Mouse (Mus musculus) gastrocnemius, postnatal 36 days (tissue): ENCODE results near the gene Sprr3. TPM values are rescaled to one million over a fixed set of nuclear protein-coding genes. Genes with fewer than 3 reads are reported as not detected.
"Not testable (repeated sequence)": the region's sequence is repeated elsewhere in the genome, so short reads cannot be mapped to it uniquely, and the experiment has no call there.

ENCODE experiments used
- DNase-seq, 2 experiments: peaks; one replicate each; pipeline ENCODE4 v3.0.0; 2022
- intact Hi-C: fragments of 180-260 bp; cut with DNase I; formaldehyde crosslinking; loops from one replicate; pipeline ENCODE4 v1.15.1; 2025
- long read RNA-seq, 2 experiments: library from polyadenylated mRNA; stranded (forward); transcript quantifications; one replicate each; pipeline ENCODE4 v2.0.0; 2021
- total RNA-seq, 2 experiments: library from RNA; stranded (reverse); gene quantifications; 2 replicates each; pipeline ENCODE4 v1.2.3; 2021

Gene Sprr3
- total RNA-seq: not detected
- long read RNA-seq, experiment 1: 0 reads
- long read RNA-seq, experiment 2: 0 reads

DNA sequence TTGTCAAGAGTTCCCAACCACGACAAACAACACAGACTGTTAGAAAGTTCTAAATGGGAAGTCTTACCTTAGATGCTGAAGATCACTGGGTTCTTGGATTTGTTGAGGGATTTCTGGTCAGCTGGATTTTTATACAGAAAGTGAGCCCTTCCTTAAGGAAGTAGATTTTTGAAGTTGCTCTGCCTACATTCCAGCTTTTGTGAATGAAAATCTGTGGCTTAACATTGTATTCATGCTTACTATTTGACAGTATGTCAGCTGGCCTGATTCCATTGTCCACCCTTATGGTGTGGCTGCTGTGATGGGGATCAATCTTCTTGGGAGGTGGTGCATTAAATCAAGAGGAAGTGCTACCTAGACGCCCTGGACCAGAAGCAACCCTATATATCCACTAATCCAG is at the start of gene Sprr3:
Gene Sprr3 (minus strand): TSS at position 101 of the 400 bp plus-strand sequence.
- DNase-seq: no peak
- intact Hi-C loops: no loop called here

DNA sequence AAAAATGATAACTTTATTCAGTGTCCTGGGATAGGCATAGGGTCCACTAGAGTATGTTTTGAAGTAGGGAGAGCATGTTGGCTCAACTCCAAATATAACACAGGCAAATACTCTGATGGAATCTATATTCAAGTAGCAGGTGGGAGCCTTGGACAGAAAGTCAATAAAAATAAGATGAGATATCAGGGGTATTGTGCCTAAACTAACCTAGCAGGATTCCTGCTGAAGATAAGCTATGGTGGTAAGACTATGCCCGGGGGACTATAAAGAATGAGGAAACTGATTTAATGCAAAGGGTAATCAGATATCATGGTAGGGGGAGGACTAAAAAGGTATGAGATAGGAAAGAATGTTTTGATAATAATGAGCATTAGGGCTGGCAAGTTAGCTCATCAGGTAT is 49.7 kb upstream of the Sprr3 start:
- no peak for DNase-seq
- intact Hi-C loops: no loop called here

DNA sequence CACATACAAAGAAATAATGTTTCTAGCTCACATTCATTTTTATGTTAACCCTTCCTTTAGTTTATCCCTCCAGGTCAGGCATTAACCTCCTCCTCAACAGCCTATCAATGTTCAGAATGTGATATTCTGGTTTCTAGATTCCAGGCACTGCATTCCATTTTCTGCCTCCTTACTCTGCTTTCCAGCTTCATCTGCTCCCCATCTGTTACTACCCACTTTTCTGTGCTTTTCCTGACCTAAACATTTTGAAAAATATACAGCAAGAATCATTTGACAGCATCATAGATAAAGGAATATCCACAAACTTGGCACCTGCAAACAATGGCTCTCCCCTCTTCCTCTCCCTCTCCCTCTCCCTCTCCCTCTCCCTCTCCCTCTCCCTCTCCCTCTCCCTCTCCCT is 45.0 kb upstream of the Sprr3 start:
- DNase-seq: no peak
- intact Hi-C loops: no loop called here

DNA sequence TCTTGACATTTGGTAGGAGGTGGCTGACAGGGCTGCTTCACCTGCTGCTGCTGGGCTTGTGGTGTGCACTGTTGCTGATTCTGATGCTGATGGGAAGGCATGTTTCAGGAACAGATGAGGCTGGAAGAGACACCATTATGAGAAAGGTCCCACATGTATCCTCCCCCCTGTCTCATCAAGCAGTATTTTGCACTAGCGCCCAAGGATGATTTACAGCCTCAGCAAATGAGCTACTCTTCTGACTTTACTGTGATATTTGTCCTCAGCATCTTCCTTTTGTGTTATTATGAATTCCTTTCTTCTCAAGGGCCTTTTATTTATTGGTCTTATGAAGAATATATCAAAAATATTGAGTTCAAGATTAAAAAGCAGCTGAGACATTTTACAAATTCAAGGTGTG is 41.9 kb upstream of the Sprr3 start, which contains the start of gene Sprr4:
Gene Sprr4 (minus strand): TSS at position 101 of the 400 bp plus-strand sequence.
- no peak for DNase-seq
- intact Hi-C loops: no loop called here

DNA sequence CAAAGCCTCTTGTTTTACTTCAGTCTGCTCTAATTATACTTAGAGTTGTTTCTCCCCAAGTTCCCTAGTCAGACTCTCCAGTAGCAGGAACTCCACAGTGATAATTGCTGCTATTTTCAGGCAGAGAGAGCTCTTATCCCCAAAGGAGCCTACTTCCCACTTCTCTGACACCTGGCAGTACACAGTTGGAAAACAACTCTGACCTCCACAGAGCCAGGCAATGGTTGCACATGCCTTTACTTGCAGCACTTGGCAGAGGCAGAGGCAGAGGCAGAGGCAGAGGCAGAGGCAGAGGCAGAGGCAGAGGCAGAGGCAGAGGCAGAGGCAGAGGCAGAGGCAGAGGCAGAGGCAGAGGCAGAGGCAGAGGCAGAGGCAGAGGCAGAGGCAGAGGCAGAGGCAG is 31.7 kb upstream of the Sprr3 start:
- intact Hi-C loops, DNase-seq: not testable (repeated sequence)

DNA sequence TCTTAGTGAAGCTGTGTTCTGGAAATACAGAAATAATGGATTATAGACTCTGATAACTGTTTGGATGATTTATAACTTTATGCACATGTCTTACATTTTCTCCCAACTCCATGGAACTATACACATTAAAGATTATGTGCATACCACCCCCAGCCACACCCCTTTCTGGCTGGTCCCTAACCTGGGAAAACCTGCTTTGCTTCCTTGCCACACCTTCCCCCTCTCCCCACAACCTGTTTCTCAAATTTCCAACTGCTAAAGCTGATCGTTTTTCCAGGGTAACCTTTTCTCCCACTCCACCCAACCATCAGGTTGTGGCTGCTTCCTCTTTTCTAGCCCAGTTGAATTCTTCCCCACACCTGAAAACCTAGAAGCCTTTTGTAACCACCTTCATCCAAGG is 27.8 kb upstream of the Sprr3 start:
- intact Hi-C loops: no loop called here
- no peak for DNase-seq

DNA sequence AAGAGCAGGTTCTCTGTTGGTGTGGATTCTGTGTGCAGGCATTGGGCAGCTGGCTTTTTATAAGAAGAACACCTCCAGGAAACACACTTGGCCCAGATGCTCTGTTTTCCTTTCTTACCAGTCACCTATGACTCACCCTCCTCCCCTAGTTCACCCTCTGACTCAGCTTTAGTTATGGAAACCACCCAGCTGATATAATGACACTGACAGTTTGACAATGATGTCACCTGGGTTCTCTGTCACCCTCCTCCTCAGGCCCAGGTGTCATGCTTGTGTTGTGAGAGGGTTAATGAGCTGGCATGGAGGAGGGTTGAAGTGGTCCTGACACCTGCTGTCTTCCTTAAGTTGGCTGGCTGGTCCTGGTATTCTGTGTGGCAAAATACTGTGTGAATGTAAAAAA is 27.3 kb upstream of the Sprr3 start, which contains the start of gene Sprr1a:
Gene Sprr1a (minus strand): TSS at position 33 of the 400 bp plus-strand sequence.
- DNase-seq: no peak
- intact Hi-C loops: no loop called here

DNA sequence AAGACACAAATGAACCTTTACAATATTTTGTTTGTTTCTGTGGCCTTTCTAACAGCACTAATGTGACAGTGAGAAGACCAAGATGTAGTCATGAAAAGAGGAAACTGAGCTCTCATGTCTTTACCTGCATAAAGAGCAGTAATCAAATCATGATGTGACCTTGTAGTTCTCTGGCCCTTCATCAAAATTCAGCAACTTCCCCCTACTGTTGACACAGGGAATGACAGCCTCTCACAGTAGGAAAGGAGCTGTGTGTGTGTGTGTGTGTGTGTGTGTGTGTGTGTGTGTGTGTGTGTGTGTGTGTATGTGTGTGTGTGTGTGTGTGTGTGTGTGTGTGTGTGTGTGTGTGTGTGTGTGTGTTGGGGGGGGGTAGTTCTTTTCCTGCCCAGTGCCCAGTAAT is 22.7 kb upstream of the Sprr3 start:
- intact Hi-C loops: not testable (repeated sequence)

DNA sequence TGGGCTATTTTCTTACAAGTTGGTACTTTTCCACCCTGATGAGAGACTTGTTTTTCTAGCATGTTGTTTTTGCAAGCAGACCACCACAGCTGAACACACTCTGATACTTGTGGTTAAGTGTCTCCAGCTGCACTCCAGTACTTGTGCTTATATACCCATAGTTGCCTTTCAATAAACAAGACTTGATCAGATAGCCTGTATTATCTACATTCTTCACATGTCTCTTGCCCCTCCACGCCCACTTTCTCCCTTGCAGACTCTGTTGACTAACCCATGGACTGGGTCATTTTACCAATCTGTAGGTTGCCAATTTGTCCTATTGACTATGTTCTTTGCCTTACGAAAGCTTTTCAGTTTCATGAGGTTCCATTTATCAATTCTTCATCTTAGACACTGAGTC is 11.6 kb upstream of the Sprr3 start:
- intact Hi-C loops: no loop called here
- DNase-seq: no peak

More for the DNA sequence above, 22.7 kb upstream of the Sprr3 start:
- not testable (repeated sequence) for DNase-seq

DNA sequence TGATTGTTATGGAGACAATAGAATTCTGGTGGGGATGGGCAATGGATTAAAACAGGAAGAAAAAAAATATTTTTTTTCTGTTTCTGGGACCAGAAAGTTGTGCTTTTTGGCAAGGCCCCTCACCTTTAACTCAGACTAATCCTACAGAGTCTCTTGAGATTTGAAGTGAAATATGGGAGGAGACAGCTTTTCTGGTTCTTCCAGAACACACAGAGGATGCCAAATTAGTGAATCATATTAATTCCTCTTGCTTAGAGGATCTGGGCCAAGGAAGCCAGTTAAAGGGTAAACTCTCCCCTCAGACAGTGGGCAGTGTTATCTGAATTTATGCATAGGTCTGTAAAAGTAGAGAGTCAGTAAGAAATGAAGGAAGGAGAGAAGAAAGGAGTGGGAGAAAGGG is 8.9 kb upstream of the Sprr3 start:
- DNase-seq: no peak
- intact Hi-C loops: no loop called here

DNA sequence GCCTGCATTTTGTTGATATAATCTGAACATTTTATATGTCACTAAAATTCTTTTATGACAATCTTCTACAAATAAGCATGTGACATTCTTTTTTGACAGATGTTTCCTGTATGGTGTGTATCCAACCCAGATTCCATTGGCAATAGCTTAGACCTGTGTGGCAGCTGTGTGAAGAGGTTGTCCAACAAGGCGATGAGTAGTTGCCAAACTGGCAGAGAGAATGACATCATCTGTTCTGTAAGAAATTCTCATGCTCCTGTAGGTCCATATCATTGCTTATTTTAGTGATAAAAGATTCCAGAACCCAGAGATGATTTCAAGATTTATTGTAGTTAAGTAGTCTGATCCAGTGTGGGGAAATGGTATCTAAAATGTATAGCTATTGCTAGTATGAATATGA is 8.1 kb upstream of the Sprr3 start:
- DNase-seq: no peak
- intact Hi-C loops: no loop called here

DNA sequence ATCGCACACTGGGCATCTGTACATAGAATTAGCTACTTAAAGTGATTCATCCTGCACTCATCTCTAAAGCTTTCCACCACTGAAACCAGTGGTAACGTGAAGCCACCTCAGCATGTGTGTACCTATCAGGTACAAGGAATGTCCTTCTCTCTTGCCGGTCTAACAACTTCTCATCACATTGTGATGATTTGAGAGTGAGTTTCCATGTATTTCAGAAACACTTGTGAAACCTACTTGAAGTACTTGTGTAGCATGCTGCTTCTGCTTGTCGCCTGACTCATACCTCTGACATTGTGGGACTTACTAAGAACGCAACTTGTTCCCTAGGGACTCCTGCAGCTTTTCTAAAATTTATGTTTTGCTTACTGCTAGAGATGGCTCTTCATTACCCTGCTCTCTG is 3.4 kb downstream of the Sprr3 start:
- no peak for DNase-seq

DNA sequence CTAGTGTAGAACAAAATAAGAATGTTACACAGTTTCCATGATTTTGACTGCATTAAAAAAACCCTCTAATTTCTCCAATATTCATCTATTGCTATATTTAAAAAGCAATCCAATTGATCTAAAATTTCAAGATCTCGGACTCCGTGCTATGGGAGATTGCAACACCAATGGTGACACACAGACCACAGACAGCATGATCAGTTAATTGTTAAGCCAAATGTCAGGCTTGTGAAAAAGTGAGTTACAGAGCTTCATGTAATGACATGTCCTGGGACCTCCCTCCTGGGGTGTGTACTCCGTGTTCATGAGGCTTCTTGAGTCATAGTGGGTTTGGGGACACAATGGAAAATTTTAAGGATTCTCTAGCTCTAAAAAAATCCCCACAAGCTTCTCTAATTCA is 18.3 kb downstream of the Sprr3 start:
- intact Hi-C loops: no loop called here
- no peak for DNase-seq

More for the DNA sequence above, 3.4 kb downstream of the Sprr3 start:
- intact Hi-C loops: no loop called here

DNA sequence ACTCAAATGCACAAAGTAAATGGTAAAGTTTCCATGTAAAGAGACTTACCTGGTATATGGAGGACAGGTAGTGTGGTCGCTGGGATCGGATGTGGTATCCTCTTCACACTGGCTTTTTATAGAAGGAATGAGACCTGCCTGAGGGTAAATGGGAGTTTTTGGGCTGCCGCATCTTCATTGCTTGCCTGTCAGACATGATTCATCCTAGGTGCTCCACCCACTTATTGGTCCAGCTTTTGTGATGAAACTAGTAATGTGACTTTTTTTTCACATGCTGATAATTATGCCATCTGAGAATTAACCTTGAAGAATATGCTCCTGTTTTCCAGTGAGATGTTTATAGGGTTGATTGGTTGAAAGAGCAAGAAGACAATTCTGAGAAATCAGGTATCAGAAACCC is 19.8 kb downstream of the Sprr3 start, which contains the start of gene Sprr1b:
Gene Sprr1b (minus strand): TSS at position 101 of the 400 bp plus-strand sequence.
- intact Hi-C loops: no loop called here
- DNase-seq: no peak

DNA sequence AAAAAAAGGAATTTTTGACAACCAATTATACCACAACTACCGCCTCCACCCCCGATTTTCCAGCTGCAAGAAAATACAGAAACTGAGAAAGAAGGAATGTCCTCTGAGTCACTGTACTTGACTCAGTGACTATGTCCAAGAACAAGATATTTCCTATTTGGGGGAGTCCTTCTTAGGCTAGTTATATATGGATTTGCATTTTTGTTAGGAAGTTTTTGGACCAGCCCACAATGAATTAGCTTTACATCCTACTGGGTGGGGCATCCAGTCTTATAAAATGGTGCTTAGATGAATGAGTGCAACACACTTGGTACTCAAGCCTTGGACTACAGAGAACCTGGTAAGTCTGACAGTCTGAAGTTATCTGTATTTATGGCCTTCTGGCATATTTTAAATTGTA is 26.2 kb downstream of the Sprr3 start, which contains the start of gene Sprr2k:
Gene Sprr2k (plus strand): TSS at position 301 of the 400 bp plus-strand sequence.
- no peak for DNase-seq
- intact Hi-C loops: no loop called here

DNA sequence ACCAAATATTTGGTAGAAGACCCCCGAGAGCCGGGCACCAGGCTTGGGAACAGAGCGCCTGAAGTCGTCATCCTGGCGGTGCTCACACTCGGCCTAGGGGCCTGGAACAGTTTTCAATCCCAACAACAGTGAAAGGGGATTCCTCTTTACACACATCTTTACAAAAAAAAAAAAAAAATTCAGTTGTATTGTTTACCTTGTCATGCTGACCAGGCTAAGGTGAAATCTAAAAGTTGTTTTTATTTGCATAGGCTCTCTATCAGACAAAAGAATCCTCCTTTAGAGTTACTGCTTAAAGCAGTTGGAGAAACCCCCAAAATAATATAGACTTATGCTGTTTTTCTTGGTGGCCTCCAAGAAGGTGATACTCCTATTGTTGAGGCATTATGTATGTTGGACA is 29.2 kb downstream of the Sprr3 start, which contains the start of gene Gm9774:
Gene Gm9774 (minus strand): TSS at position 101 of the 400 bp plus-strand sequence.
- DNase-seq: no peak
- intact Hi-C loops: no loop called here

DNA sequence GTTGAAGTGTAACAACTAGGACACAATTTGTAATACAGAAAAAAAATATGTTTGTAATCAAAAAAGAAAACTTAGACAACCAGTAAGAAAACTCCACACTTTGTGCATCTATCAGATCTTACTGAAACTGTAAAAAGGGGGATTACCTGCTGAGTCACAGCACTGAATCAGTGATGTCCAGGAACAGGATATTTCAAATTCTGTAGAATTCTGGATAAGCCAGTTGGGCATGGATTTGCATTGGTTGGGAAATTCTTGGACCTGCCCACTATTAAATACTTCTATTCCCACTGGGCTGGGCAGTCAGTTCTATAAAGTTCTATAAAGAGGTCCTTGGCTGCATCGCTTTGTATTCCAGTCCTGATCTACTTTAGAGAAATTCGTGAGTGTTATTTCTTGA is 40.7 kb downstream of the Sprr3 start, which contains the start of gene Sprr2j-ps:
Gene Sprr2j-ps (plus strand): TSS at position 301 of the 400 bp plus-strand sequence.
- intact Hi-C loops: no loop called here
- DNase-seq: no peak

DNA sequence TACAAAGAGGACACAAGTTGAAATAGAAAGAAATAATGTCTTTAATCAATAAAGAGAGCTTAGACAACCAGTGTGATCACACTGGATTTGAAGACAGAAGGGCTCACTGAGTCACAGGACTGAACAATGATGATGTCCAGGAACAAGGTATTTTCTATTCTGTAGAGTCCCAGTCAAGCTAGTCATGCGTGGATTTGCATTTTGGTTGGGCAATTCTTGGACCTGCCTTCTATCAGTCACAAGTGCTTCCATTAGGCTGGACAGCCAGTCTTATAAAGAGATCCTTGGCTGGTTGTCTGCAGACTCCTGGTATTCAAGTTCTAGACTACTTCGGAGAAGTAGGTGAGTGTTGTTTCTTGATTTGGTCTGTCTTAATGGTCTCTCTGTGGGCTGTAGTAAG is 50.8 kb downstream of the Sprr3 start, which contains the start of gene Sprr2i:
Gene Sprr2i (plus strand): TSS at position 301 of the 400 bp plus-strand sequence.
- intact Hi-C loops: no loop called here
- DNase-seq: no peak

Other genes with a start within 250 kb of the Sprr3 start
- gene Sprr2a1, start 242.9 kb downstream of the Sprr3 start, total RNA-seq: not detected
- gene Sprr2a2, start 242.8 kb downstream of the Sprr3 start, total RNA-seq: not detected
- gene Sprr2a3, start 173.3 kb downstream of the Sprr3 start, total RNA-seq: not detected
- gene Sprr2b, start 142.1 kb downstream of the Sprr3 start, total RNA-seq: not detected
- not detected for gene Sprr2d, start 119.6 kb downstream of the Sprr3 start, total RNA-seq
- not detected for gene Sprr2e, start 106.6 kb downstream of the Sprr3 start, total RNA-seq
- not detected for gene Sprr2f, start 93.5 kb downstream of the Sprr3 start, total RNA-seq
- gene Sprr2h, start 73.0 kb downstream of the Sprr3 start, total RNA-seq: not detected
- not detected for gene Sprr2i, start 50.7 kb downstream of the Sprr3 start, total RNA-seq
- gene Sprr2j-ps, start 40.6 kb downstream of the Sprr3 start, total RNA-seq: not detected
- gene Gm9774, start 29.3 kb downstream of the Sprr3 start, total RNA-seq: 1 to 10 TPM; 2.2 to 2.9 TPM
- gene Sprr2k, start 26.1 kb downstream of the Sprr3 start, total RNA-seq: not detected
- gene Sprr1b, start 19.9 kb downstream of the Sprr3 start, total RNA-seq: not detected
- gene Sprr1a, start 27.2 kb upstream of the Sprr3 start, total RNA-seq: not detected
- not detected for gene Sprr4, start 41.8 kb upstream of the Sprr3 start, total RNA-seq
- gene 2310046K23Rik, start 75.8 kb upstream of the Sprr3 start, total RNA-seq: not detected
- not detected for gene Ivl, start 115.0 kb upstream of the Sprr3 start, total RNA-seq
- not detected for gene Smcp, start 130.3 kb upstream of the Sprr3 start, total RNA-seq
- gene 2210017I01Rik, start 148.8 kb upstream of the Sprr3 start, total RNA-seq: not detected
- not detected for gene Lce6a, start 162.9 kb upstream of the Sprr3 start, total RNA-seq
- gene Lce1a1, start 189.6 kb upstream of the Sprr3 start, total RNA-seq: not detected
- gene Lce1b, start 198.2 kb upstream of the Sprr3 start, total RNA-seq: not detected
- gene Lce1a2, start 211.6 kb upstream of the Sprr3 start, total RNA-seq: not detected
- not detected for gene Lce1c, start 220.5 kb upstream of the Sprr3 start, total RNA-seq
- not detected for gene Lce1d, start 228.5 kb upstream of the Sprr3 start, total RNA-seq